Mouse (Mus musculus) olfactory bulb, adult 2 months (tissue): Measurements from ENCODE around the gene Pim2.

Source experiments
- CTCF ChIP-seq: fragments of 200-500 bp; IDR thresholded peaks from 2 replicates; pipeline ENCODE4 v1.5.1; 2012; ENCODE audit warnings: low read depth, mild to moderate bottlenecking, low read length, moderate library complexity; ENCODE audit not compliant: insufficient read depth
- POLR2A ChIP-seq: fragments of 200-500 bp; IDR thresholded peaks from 2 replicates; pipeline ENCODE4 v1.6.1; 2012; ENCODE audit warnings: mild to moderate bottlenecking, low read depth, low read length, moderate library complexity; ENCODE audit not compliant: insufficient read depth

DNA sequence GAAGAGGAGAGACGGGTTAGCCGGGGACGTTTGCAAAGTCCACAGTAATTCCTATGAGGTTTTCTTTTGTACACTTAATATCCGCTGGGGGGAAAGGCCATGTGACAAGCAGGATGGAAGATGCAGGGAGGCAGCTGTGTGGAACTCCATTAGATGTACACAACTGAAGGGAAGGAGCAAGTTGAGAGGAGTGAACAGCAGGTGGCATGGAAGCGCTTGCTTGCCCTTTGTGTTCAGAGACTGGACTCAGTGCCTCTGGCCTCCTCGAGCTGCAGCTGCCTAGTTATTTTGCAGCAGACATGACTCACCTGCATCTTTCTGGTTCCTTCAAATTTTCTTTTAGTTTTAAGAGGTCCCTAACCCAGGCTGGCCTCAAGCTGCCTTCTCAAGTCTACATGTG, 32.4 kb downstream of the Pim2 start:
- TF ChIP-seq POLR2A = no peak
- no peak for TF ChIP-seq CTCF
